Mouse (Mus musculus) heart, postnatal 0 days (tissue): ENCODE measurements at regions not wholly inside any gene's neighbourhood (a gene's known extent, or its start where the extent isn't known, plus 50 kb on each side); places are given as distances from the start of the nearest gene placed in this dataset.

Experiments used
- CTCF ChIP-seq: IDR thresholded peaks from 2 replicates; pipeline ENCODE4 v1.5.1; 2016; ENCODE audit warnings: antibody characterized with exemption, control low read depth, low read depth
- EP300 ChIP-seq: IDR thresholded peaks from 2 replicates; pipeline ENCODE4 v1.6.1; 2016; ENCODE audit warnings: antibody characterized with exemption, low read depth

DNA sequence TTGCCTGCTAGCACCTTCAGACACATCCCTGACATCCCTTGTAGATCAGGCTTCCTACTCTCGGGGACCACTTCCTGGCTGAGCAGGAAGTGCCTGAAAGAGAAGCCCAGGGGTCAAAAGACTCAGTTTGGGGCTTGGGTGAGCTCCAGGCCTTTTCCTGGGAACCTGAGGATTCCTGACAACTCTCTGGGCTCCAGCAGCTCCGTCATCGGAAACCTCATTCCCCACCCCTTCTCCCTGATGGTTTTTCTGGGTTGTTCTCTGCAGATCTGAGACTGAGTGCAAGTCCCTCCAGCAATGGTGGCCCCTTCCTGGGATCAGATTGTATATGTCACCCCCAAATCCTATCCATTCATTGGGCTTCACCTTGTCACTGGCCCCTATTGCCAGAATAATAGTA lies 213.5 kb upstream of the Zfp637 start:
- TF ChIP-seq CTCF (no peak), EP300 (no peak)
